Mouse (Mus musculus): Measurements from ENCODE around the gene Cd3e. TPM values are rescaled to one million over a fixed set of nuclear protein-coding genes. Genes with fewer than 3 reads are reported as not detected.
"Not testable (repeated sequence)": the region's sequence is repeated elsewhere in the genome, so short reads cannot be mapped to it uniquely, and the experiment has no call there.

The Cd3e gene
- polyA plus RNA-seq, 1 experiment = 0.02 TPM

GRCm38 (mm10) chr9:44977813-44978212 lies 31.6 kb downstream of the Cd3e start:
- TF ChIP-seq TAL1 (IDR thresholded peaks at IDR 0.05; ENCODE audit: low read length) (no peak), GATA1 (IDR thresholded peaks at IDR 0.05; ENCODE audit: low read length) (no peak)
- Histone ChIP-seq H3K4me1 (ENCODE audit: control insufficient read depth) (peaks cover 9% of the 10 kb centered on the region), H3K36me3 (ENCODE audit: control insufficient read depth) (no peaks in the 10 kb centered on the region), H3K4me3 (replicated peaks) (no peak overlapping the region), H3K9me3 (ENCODE audit: control insufficient read depth, low read length) (no peaks in the 10 kb centered on the region), H3K27me3 (ENCODE audit: control insufficient read depth) (peaks cover 34% of the 10 kb centered on the region)

GRCm38 (mm10) chr9:44969450-44969849 lies 40.0 kb downstream of the Cd3e start:
- no peaks in the 10 kb centered on the region for H3K36me3 ChIP-seq (ENCODE audit: control insufficient read depth)
- H3K9me3 ChIP-seq (ENCODE audit: control insufficient read depth, low read length) = no peaks in the 10 kb centered on the region
- no peak for TF ChIP-seq GATA1 (IDR thresholded peaks at IDR 0.05; ENCODE audit: low read length)
- TF ChIP-seq TAL1 (IDR thresholded peaks at IDR 0.05; ENCODE audit: low read length) = no peak
- H3K4me3 ChIP-seq (replicated peaks) = no peak overlapping the region
- H3K27me3 ChIP-seq (ENCODE audit: control insufficient read depth) = peaks cover 32% of the 10 kb centered on the region
- peaks cover 27% of the 10 kb centered on the region for H3K4me1 ChIP-seq (ENCODE audit: control insufficient read depth)

GRCm38 (mm10) chr9:44967763-44968162 lies 41.7 kb downstream of the Cd3e start:
- H3K9me3 ChIP-seq (ENCODE audit: control insufficient read depth, low read length); H3K4me3 ChIP-seq (replicated peaks); H3K36me3 ChIP-seq (ENCODE audit: control insufficient read depth): not testable (repeated sequence)
- peaks cover 15% of the 10 kb centered on the region for H3K27me3 ChIP-seq (ENCODE audit: control insufficient read depth)
- H3K4me1 ChIP-seq (ENCODE audit: control insufficient read depth) = peaks cover 38% of the 10 kb centered on the region

- no peak for TF ChIP-seq GATA1 (IDR thresholded peaks at IDR 0.05; ENCODE audit: low read length)
- TF ChIP-seq TAL1 (IDR thresholded peaks at IDR 0.05; ENCODE audit: low read length) = no peak
- peaks cover 13% of the 10 kb centered on the region for H3K27me3 ChIP-seq (ENCODE audit: control insufficient read depth)
- H3K4me1 ChIP-seq (ENCODE audit: control insufficient read depth) = peaks cover 38% of the 10 kb centered on the region
- H3K4me3 ChIP-seq (replicated peaks) = no peak overlapping the region
- no peaks in the 10 kb centered on the region for H3K9me3 ChIP-seq (ENCODE audit: control insufficient read depth, low read length)
- H3K36me3 ChIP-seq (ENCODE audit: control insufficient read depth) = peaks cover 18% of the 10 kb centered on the region
Measured at GRCm38 (mm10) chr9:44966815-44967242, 42.6 kb downstream of the Cd3e start.

GRCm38 (mm10) chr9:44965833-44966466 lies 43.5 kb downstream of the Cd3e start:
- Histone ChIP-seq H3K9me3 (ENCODE audit: control insufficient read depth, low read length) (no peaks in the 10 kb centered on the region), H3K4me3 (replicated peaks) (peak overlapping the region; percentile 95), H3K4me1 (ENCODE audit: control insufficient read depth) (peaks cover 38% of the 10 kb centered on the region), H3K27me3 (ENCODE audit: control insufficient read depth) (peaks cover 9% of the 10 kb centered on the region), H3K36me3 (ENCODE audit: control insufficient read depth) (peaks cover 27% of the 10 kb centered on the region)
- no peak for TF ChIP-seq GATA1 (IDR thresholded peaks at IDR 0.05; ENCODE audit: low read length)
- TF ChIP-seq TAL1 (IDR thresholded peaks at IDR 0.05; ENCODE audit: low read length) = no peak

DNA sequence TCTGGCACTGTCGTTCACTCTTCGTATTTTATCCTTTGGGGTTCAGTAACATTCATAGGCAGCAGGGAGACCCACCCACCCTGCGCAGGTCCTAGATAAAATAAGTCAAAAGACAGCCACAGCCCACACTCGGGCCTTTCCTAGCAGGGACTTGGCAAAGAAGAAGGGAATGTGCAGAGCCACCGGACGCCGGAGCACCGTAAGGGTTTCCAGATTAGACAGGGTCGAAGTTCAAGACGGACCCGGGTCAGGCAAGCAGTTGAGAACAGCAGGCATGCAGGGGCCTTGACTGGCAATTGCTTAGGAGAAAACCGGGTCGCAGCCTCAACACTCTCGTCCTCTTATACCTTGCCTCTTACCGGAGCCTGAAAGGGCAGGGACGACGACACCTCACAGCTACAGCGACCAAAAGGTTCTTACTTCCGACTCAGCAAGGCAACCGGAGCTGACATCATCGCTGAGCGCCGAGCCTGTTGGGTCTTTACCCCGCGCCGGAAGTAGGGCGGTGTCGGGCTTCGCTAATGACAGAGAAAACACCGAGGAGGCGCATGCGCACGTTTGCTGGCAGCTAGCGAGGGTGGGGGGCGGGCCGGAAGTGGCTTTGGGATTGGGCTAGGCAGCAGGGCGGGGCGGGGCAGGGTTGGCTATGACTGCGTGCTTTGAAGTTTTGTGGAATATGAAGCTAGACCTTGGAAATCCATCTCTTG lies 44.1 kb downstream of the Cd3e start, which contains the start of gene Ube4a:
Gene Ube4a (minus strand): TSS at position 475 of the 707 bp plus-strand sequence.
- Histone ChIP-seq H3K4me3 (replicated peaks) (peak within 1 kb of the TSS; percentile 95), H3K36me3 (ENCODE audit: control insufficient read depth) (peaks cover 33% of the 10 kb centered on the region), H3K27me3 (ENCODE audit: control insufficient read depth) (peaks cover 3% of the 10 kb centered on the region), H3K4me1 (ENCODE audit: control insufficient read depth) (peaks cover 40% of the 10 kb centered on the region), H3K9me3 (ENCODE audit: control insufficient read depth, low read length) (no peaks in the 10 kb centered on the region)
- TF ChIP-seq TAL1 (IDR thresholded peaks at IDR 0.05; ENCODE audit: low read length) (no peak), GATA1 (IDR thresholded peaks at IDR 0.05; ENCODE audit: low read length) (no peak)

DNA sequence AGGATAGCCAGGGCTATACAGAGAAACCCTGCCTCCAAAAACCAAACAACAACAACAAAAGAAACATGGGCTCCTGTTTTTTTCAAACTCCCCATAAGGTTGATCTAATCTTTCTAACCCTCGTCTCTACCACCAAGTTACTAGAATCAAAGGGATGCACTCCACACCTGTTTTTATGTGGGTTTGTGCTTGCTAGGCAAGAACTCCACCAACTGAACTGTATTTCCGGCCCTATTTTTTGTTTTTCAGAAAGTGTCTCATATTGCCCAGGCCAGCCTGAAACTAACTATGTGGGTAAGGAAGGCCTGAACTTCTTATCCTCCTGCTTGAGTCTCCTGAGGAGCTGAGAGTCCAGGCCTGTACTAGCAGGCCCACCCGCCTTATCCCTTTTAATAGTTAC lies 55.0 kb downstream of the Cd3e start:
- Histone ChIP-seq H3K9me3 (ENCODE audit: control insufficient read depth, low read length) (no peaks in the 10 kb centered on the region), H3K4me1 (ENCODE audit: control insufficient read depth) (peaks cover 3% of the 10 kb centered on the region), H3K27me3 (ENCODE audit: control insufficient read depth) (no peaks in the 10 kb centered on the region), H3K36me3 (ENCODE audit: control insufficient read depth) (peaks cover 96% of the 10 kb centered on the region), H3K4me3 (replicated peaks) (no peak overlapping the region)
- TF ChIP-seq GATA1 (IDR thresholded peaks at IDR 0.05; ENCODE audit: low read length) = no peak
- TF ChIP-seq TAL1 (IDR thresholded peaks at IDR 0.05; ENCODE audit: low read length) = no peak

Other genes starting within 250 kb of the Cd3e start
- 0.33 and 0.52 TPM in 2 replicates for gene Arcn1, start 241.8 kb downstream of the Cd3e start, polyA plus RNA-seq (2012)
- gene Ift46, start 241.7 kb downstream of the Cd3e start, polyA plus RNA-seq (2012) = 0.29 and 0.86 TPM in 2 replicates
- gene Tmem25, start 210.3 kb downstream of the Cd3e start, polyA plus RNA-seq (2012) = 0.01 TPM in 1 of 2 replicates, not detected in the other
- 0.12 and 0.83 TPM in 2 replicates for gene Ttc36, start 206.6 kb downstream of the Cd3e start, polyA plus RNA-seq (2012)
- gene Kmt2a, start 128.3 kb downstream of the Cd3e start, polyA plus RNA-seq (2012) = 0.29 and 0.38 TPM in 2 replicates
- 7.2 and 8.5 TPM in 2 replicates for gene Atp5l, start 88.9 kb downstream of the Cd3e start, polyA plus RNA-seq (2012)
- gene Ube4a, start 44.0 kb downstream of the Cd3e start, polyA plus RNA-seq (2012) = 0.21 and 0.31 TPM in 2 replicates
- not detected in 2 replicates for gene Cd3g, start 29.2 kb downstream of the Cd3e start, polyA plus RNA-seq (2012)
- not detected in 2 replicates for gene Cd3d, start 27.8 kb downstream of the Cd3e start, polyA plus RNA-seq (2012)
- not detected in 2 replicates for gene Mpzl2, start 30.2 kb upstream of the Cd3e start, polyA plus RNA-seq (2012)
- gene Mpzl3, start 45.6 kb upstream of the Cd3e start, polyA plus RNA-seq (2012) = not detected in 2 replicates
- 0.03 TPM in 1 of 2 replicates, not detected in the other for gene Jaml, start 69.6 kb upstream of the Cd3e start, polyA plus RNA-seq (2012)
- gene Scn2b, start 108.2 kb upstream of the Cd3e start, polyA plus RNA-seq (2012) = not detected in 2 replicates
- not detected in 2 replicates for gene Scn4b, start 128.8 kb upstream of the Cd3e start, polyA plus RNA-seq (2012)
- gene BC049352, start 172.4 kb upstream of the Cd3e start, polyA plus RNA-seq (2012) = not detected in 2 replicates
- gene Tmprss4, start 194.5 kb upstream of the Cd3e start, polyA plus RNA-seq (2012) = not detected in 2 replicates